Mouse (Mus musculus): Measurements from ENCODE around the gene Per1. TPM values are rescaled to one million over a fixed set of nuclear protein-coding genes. Genes with fewer than 3 reads are reported as not detected.
A peak's percentile ranks its signal among the peaks of the same experiment; 100 is the strongest.

The Per1 gene
- polyA plus RNA-seq, 1 experiment from 2014 or later, result 8.6 TPM

- Histone ChIP-seq H3K27me3 (no peaks in the 10 kb centered on the region), H3K36me3 (no peaks in the 10 kb centered on the region), H3K4me2 (replicated peaks) (peak within 1 kb of the TSS; percentile 96), H3K9ac (replicated peaks) (peak within 1 kb of the TSS; percentile 88), H3K9me3 (no peaks in the 10 kb centered on the region), H3K4me1 (replicated peaks) (peaks cover 38% of the 10 kb centered on the region), H3K27ac (peak within 1 kb of the TSS; percentile 94), H3K4me3 (replicated peaks) (peak within 1 kb of the TSS; percentile 93)
- ATAC-seq, result peak; percentile 94
- WGBS, result under 1% methylated on average over 64 of the region's 64 CpGs
Measured at GRCm38 (mm10) chr11:69059357-69059974, 35.6 kb upstream of the Per1 start, which contains the start of gene Borcs6. Gene Borcs6, plus strand, starts transcription at chr11:69059717.

GRCm38 (mm10) chr11:69059975-69060411 is 35.0 kb upstream of the Per1 start:
- Histone ChIP-seq H3K4me2 (replicated peaks) (peak overlapping the region; percentile 96), H3K4me1 (replicated peaks) (peaks cover 41% of the 10 kb centered on the region), H3K27ac (peak overlapping the region; percentile 94), H3K27me3 (no peaks in the 10 kb centered on the region), H3K36me3 (no peaks in the 10 kb centered on the region), H3K4me3 (replicated peaks) (peak overlapping the region; percentile 93), H3K9me3 (no peaks in the 10 kb centered on the region), H3K9ac (replicated peaks) (peak overlapping the region; percentile 88)
- ATAC-seq, result peak; percentile 31
- under 1% methylated on average over 47 of the region's 49 CpGs for WGBS

GRCm38 (mm10) chr11:69060448-69061254 is 34.4 kb upstream of the Per1 start:
- Histone ChIP-seq H3K4me3 (replicated peaks) (peak overlapping the region; percentile 93), H3K27me3 (no peaks in the 10 kb centered on the region), H3K36me3 (no peaks in the 10 kb centered on the region), H3K4me1 (replicated peaks) (peaks cover 41% of the 10 kb centered on the region), H3K27ac (peak overlapping the region; percentile 94), H3K9me3 (no peaks in the 10 kb centered on the region), H3K9ac (replicated peaks) (peak overlapping the region; percentile 88), H3K4me2 (replicated peaks) (peak overlapping the region; percentile 96)
- under 1% methylated on average over 40 of the region's 40 CpGs for WGBS
- ATAC-seq, result peak; percentile 4; the same call in 1 of the 2 replicates

GRCm38 (mm10) chr11:69061255-69061912 is 33.6 kb upstream of the Per1 start:
- Histone ChIP-seq H3K9ac (replicated peaks) (peak overlapping the region; percentile 88), H3K4me3 (replicated peaks) (peak overlapping the region; percentile 93), H3K36me3 (no peaks in the 10 kb centered on the region), H3K27ac (no peak overlapping the region), H3K4me2 (replicated peaks) (peak overlapping the region; percentile 96), H3K4me1 (replicated peaks) (peaks cover 47% of the 10 kb centered on the region), H3K27me3 (no peaks in the 10 kb centered on the region), H3K9me3 (no peaks in the 10 kb centered on the region)
- ATAC-seq, result no peak
- 8% methylated on average over 17 of the region's 17 CpGs for WGBS

GRCm38 (mm10) chr11:69062194-69062760 is 32.7 kb upstream of the Per1 start:
- no peaks in the 10 kb centered on the region for H3K36me3 ChIP-seq
- H3K4me1 ChIP-seq (replicated peaks), result peaks cover 52% of the 10 kb centered on the region
- peak overlapping the region; percentile 93 for H3K4me3 ChIP-seq (replicated peaks)
- H3K9me3 ChIP-seq, result no peaks in the 10 kb centered on the region
- peak overlapping the region; percentile 69 for H3K4me2 ChIP-seq (replicated peaks)
- H3K27ac ChIP-seq, result peak overlapping the region; percentile 27; the same call in 1 of the 2 replicates
- no peaks in the 10 kb centered on the region for H3K27me3 ChIP-seq
- no peak overlapping the region for H3K9ac ChIP-seq (replicated peaks)
- WGBS, result under 1% methylated on average over 17 of the region's 17 CpGs
- ATAC-seq, result no peak

GRCm38 (mm10) chr11:69062761-69063224 is 32.2 kb upstream of the Per1 start:
- WGBS, result under 1% methylated on average over 19 of the region's 19 CpGs
- no peak overlapping the region for H3K9ac ChIP-seq (replicated peaks)

GRCm38 (mm10) chr11:69063413-69064201 is 31.4 kb upstream of the Per1 start:
- Histone ChIP-seq H3K27me3 (no peaks in the 10 kb centered on the region), H3K36me3 (no peaks in the 10 kb centered on the region), H3K4me1 (replicated peaks) (peaks cover 41% of the 10 kb centered on the region), H3K27ac (peak overlapping the region; percentile 60), H3K9me3 (no peaks in the 10 kb centered on the region), H3K9ac (replicated peaks) (peak overlapping the region; percentile 67), H3K4me2 (replicated peaks) (peak overlapping the region; percentile 69), H3K4me3 (replicated peaks) (peak overlapping the region; percentile 93)
- under 1% methylated on average over 31 of the region's 31 CpGs for WGBS
- 0 out of 2 replicates have a peak, but pooled peaks have one; percentile 7 for ATAC-seq

More at GRCm38 (mm10) chr11:69062761-69063224, 32.2 kb upstream of the Per1 start:
- Histone ChIP-seq H3K4me2 (replicated peaks) (peak overlapping the region; percentile 69), H3K36me3 (no peaks in the 10 kb centered on the region), H3K4me3 (replicated peaks) (peak overlapping the region; percentile 93), H3K4me1 (replicated peaks) (peaks cover 49% of the 10 kb centered on the region), H3K9me3 (no peaks in the 10 kb centered on the region), H3K27ac (peak overlapping the region; percentile 60; the same call in 1 of the 2 replicates), H3K27me3 (no peaks in the 10 kb centered on the region)
- ATAC-seq, result no peak

- WGBS, result 47% methylated on average over 9 of the region's 9 CpGs
- Histone ChIP-seq H3K9me3 (no peaks in the 10 kb centered on the region), H3K4me3 (replicated peaks) (peak overlapping the region; percentile 93), H3K27me3 (no peaks in the 10 kb centered on the region), H3K4me1 (replicated peaks) (peaks cover 39% of the 10 kb centered on the region), H3K27ac (no peak overlapping the region), H3K36me3 (no peaks in the 10 kb centered on the region), H3K4me2 (replicated peaks) (peak overlapping the region; percentile 69), H3K9ac (replicated peaks) (peak overlapping the region; percentile 67; the same call in 1 of the 2 replicates)
- no peak for ATAC-seq
Measured at GRCm38 (mm10) chr11:69064259-69065133, 30.5 kb upstream of the Per1 start.

GRCm38 (mm10) chr11:69065394-69065925 is 29.6 kb upstream of the Per1 start:
- ATAC-seq, result no peak
- WGBS, result 49% methylated on average over 3 of the region's 3 CpGs
- Histone ChIP-seq H3K9me3 (no peaks in the 10 kb centered on the region), H3K4me2 (replicated peaks) (peak overlapping the region; percentile 78), H3K36me3 (no peaks in the 10 kb centered on the region), H3K9ac (replicated peaks) (no peak overlapping the region), H3K27ac (no peak overlapping the region), H3K4me3 (replicated peaks) (peak overlapping the region; percentile 43; the same call in 1 of the 2 replicates), H3K27me3 (no peaks in the 10 kb centered on the region), H3K4me1 (replicated peaks) (peaks cover 40% of the 10 kb centered on the region)

Data from midbrain, embryonic 13.5 days (tissue).